Mouse (Mus musculus) CH12.LX (cell line): ENCODE measurements at regions not wholly inside any gene's neighbourhood (a gene's known extent, or its start where the extent isn't known, plus 50 kb on each side); places are given as distances from the start of the nearest gene placed in this dataset.

Experiments
- DNase-seq: peaks from one replicate; pipeline ENCODE4 v3.0.0-alpha.2; 2013; ENCODE audit errors: extremely low read depth
- H3K27ac ChIP-seq: 2 replicates; pipeline ENCODE4 v1.5.1; 2012; ENCODE audit warnings: low read depth, mild to moderate bottlenecking, control low read depth, moderate library complexity; ENCODE audit not compliant: insufficient read depth
- H3K27me3 ChIP-seq: replicated peaks from 2 replicates; pipeline ENCODE3; 2012; ENCODE audit warnings: inconsistent platforms
- H3K36me3 ChIP-seq, 2 experiments: replicated peaks in 1 of 2; 2 replicates each; pipeline versions ENCODE3 to v1.6.1; 2012; ENCODE audit warnings: inconsistent platforms in 1 of 2, low read length in 1 of 2, mild to moderate bottlenecking in 1 of 2, mixed read lengths in 1 of 2, moderate library complexity in 1 of 2; ENCODE audit not compliant: control insufficient read depth in 1 of 2, insufficient read depth in 1 of 2
- H3K4me1 ChIP-seq, 2 experiments: 2 replicates each; pipeline ENCODE4 v1.6.1; 2012; ENCODE audit warnings: inconsistent platforms in 1 of 2, moderate library complexity in 1 of 2; ENCODE audit not compliant: insufficient read depth in 2 of 2, control insufficient read depth in 1 of 2
- H3K4me2 ChIP-seq: 2 replicates; pipeline ENCODE4 v1.6.1; 2012; ENCODE audit warnings: low read depth, mild to moderate bottlenecking, control low read depth; ENCODE audit not compliant: poor library complexity, insufficient read depth, severe bottlenecking
- H3K4me3 ChIP-seq, 3 experiments: fragments of 150-350 bp in 1 of 3; sonication (generic) in 1 of 3; replicated peaks in 1 of 3; 2 replicates each; pipeline versions ENCODE3 to v1.5.1; 2011 to 2012; ENCODE audit warnings: low read depth in 2 of 3, low read length in 2 of 3, mild to moderate bottlenecking in 2 of 3, moderate library complexity in 2 of 3, control low read depth in 1 of 3, improper control_type of control experiment in 1 of 3, inconsistent platforms in 1 of 3, mixed read lengths in 1 of 3; ENCODE audit not compliant: poor library complexity in 1 of 3
- H3K79me2 ChIP-seq: replicated peaks from 2 replicates; pipeline ENCODE4 v1.6.1; 2012; ENCODE audit warnings: mild to moderate bottlenecking, moderate library complexity; ENCODE audit not compliant: control insufficient read depth, poor library complexity, insufficient read depth, severe bottlenecking; ENCODE audit errors: extremely low read depth
- H3K9ac ChIP-seq: 2 replicates; pipeline ENCODE4 v1.6.1; 2012; ENCODE audit warnings: low read depth, mild to moderate bottlenecking, control low read depth, moderate library complexity; ENCODE audit not compliant: insufficient read depth
- H3K9me3 ChIP-seq: replicated peaks from 2 replicates; pipeline ENCODE3; 2012; ENCODE audit warnings: low read length, inconsistent platforms, mixed read lengths
- BHLHE40 ChIP-seq: IDR thresholded peaks from 2 replicates; pipeline ENCODE4 v1.6.1; 2011; ENCODE audit warnings: mild to moderate bottlenecking, low read depth, low read length, improper control_type of control experiment
- CHD1 ChIP-seq: IDR thresholded peaks from 2 replicates; pipeline ENCODE4 v1.6.1; 2012; ENCODE audit warnings: low read depth, low read length, improper control_type of control experiment, inconsistent platforms
- CHD2 ChIP-seq: IDR thresholded peaks from 2 replicates; pipeline ENCODE4 v1.6.1; 2011; ENCODE audit warnings: low read length, improper control_type of control experiment
- CTCF ChIP-seq, 2 experiments: IDR thresholded peaks in 1 of 2; conservative IDR thresholded peaks in 1 of 2; 2 replicates each; pipeline ENCODE4 v1.5.1; 2011 to 2012; ENCODE audit warnings: low read depth in 2 of 2, low read length in 2 of 2, improper control_type of control experiment in 1 of 2, inconsistent platforms in 1 of 2, mild to moderate bottlenecking in 1 of 2, moderate library complexity in 1 of 2
- ELF1 ChIP-seq: IDR thresholded peaks from 2 replicates; pipeline ENCODE4 v1.6.1; 2014; ENCODE audit warnings: low read depth, mild to moderate bottlenecking, inconsistent platforms, low read length, improper control_type of control experiment
- ETS1 ChIP-seq: conservative IDR thresholded peaks from 2 replicates; pipeline ENCODE4 v1.6.1; 2012; ENCODE audit warnings: low read depth, mild to moderate bottlenecking, inconsistent platforms, low read length, improper control_type of control experiment, moderate library complexity
- GABPA ChIP-seq: IDR thresholded peaks from 2 replicates; pipeline ENCODE4 v1.6.1; 2012; ENCODE audit warnings: low read depth, low read length, improper control_type of control experiment, inconsistent platforms; ENCODE audit not compliant: insufficient replicate concordance
- IRF4 ChIP-seq: IDR thresholded peaks from 2 replicates; pipeline ENCODE4 v1.6.1; 2014; ENCODE audit warnings: low read depth, mild to moderate bottlenecking, inconsistent platforms, low read length, improper control_type of control experiment
- JUN ChIP-seq: IDR thresholded peaks from 2 replicates; pipeline ENCODE4 v1.6.1; 2011; ENCODE audit warnings: low read depth, mild to moderate bottlenecking, low read length, improper control_type of control experiment, moderate library complexity; ENCODE audit not compliant: insufficient read depth
- MAFK ChIP-seq: IDR thresholded peaks from 2 replicates; pipeline ENCODE4 v1.6.1; 2011; ENCODE audit warnings: low read length, improper control_type of control experiment; ENCODE audit not compliant: insufficient replicate concordance
- MAX ChIP-seq: IDR thresholded peaks from 2 replicates; pipeline ENCODE4 v1.6.1; 2011; ENCODE audit warnings: low read length, improper control_type of control experiment
- MAZ ChIP-seq: IDR thresholded peaks from 2 replicates; pipeline ENCODE4 v1.6.1; 2012; ENCODE audit warnings: low read depth, mild to moderate bottlenecking, inconsistent platforms, low read length, improper control_type of control experiment, moderate library complexity
- MEF2A ChIP-seq: IDR thresholded peaks from 2 replicates; pipeline ENCODE4 v1.6.1; 2014; ENCODE audit warnings: low read depth, mild to moderate bottlenecking, inconsistent platforms, low read length, improper control_type of control experiment, borderline replicate concordance
- MXI1 ChIP-seq: IDR thresholded peaks from 2 replicates; pipeline ENCODE4 v1.6.1; 2011; ENCODE audit warnings: mild to moderate bottlenecking, low read depth, low read length, improper control_type of control experiment
- NRF1 ChIP-seq: IDR thresholded peaks from 2 replicates; pipeline ENCODE4 v1.6.1; 2014; ENCODE audit warnings: low read depth, mild to moderate bottlenecking, inconsistent platforms, low read length, improper control_type of control experiment, moderate library complexity
- PAX5 ChIP-seq: IDR thresholded peaks from 2 replicates; pipeline ENCODE4 v1.6.1; 2012; ENCODE audit warnings: low read length, inconsistent platforms, mixed read lengths
- POLR2A ChIP-seq: IDR thresholded peaks from 2 replicates; pipeline ENCODE4 v1.6.1; 2011; ENCODE audit warnings: low read depth, mild to moderate bottlenecking, improper control_type of control experiment, low read length
- POLR2AphosphoS2 ChIP-seq: IDR thresholded peaks from 2 replicates; pipeline ENCODE4 v1.6.1; 2011; ENCODE audit warnings: low read depth, low read length, improper control_type of control experiment
- RAD21 ChIP-seq: IDR thresholded peaks from 2 replicates; pipeline ENCODE4 v1.6.1; 2011; ENCODE audit warnings: low read depth, mild to moderate bottlenecking, low read length, improper control_type of control experiment, moderate library complexity
- RCOR1 ChIP-seq: conservative IDR thresholded peaks from 2 replicates; pipeline ENCODE4 v1.6.1; 2012; ENCODE audit warnings: low read depth, mild to moderate bottlenecking, inconsistent platforms, low read length, improper control_type of control experiment
- SIN3A ChIP-seq: IDR thresholded peaks from 2 replicates; pipeline ENCODE4 v1.6.1; 2012; ENCODE audit warnings: low read length, improper control_type of control experiment, inconsistent platforms
- SMC3 ChIP-seq: IDR thresholded peaks from 2 replicates; pipeline ENCODE4 v1.6.1; 2011; ENCODE audit warnings: low read depth, low read length, improper control_type of control experiment
- TBP ChIP-seq: conservative IDR thresholded peaks from 2 replicates; pipeline ENCODE4 v1.6.1; 2011; ENCODE audit warnings: low read depth, low read length, improper control_type of control experiment
- TCF12 ChIP-seq: IDR thresholded peaks from 2 replicates; pipeline ENCODE4 v1.6.1; 2014; ENCODE audit warnings: low read depth, mild to moderate bottlenecking, inconsistent platforms, low read length, improper control_type of control experiment
- ZKSCAN1 ChIP-seq: IDR thresholded peaks from 2 replicates; pipeline ENCODE4 v1.6.1; 2012; ENCODE audit warnings: low read depth, inconsistent platforms, low read length, improper control_type of control experiment, borderline replicate concordance
- ZMIZ1 ChIP-seq: IDR thresholded peaks from 2 replicates; pipeline ENCODE4 v1.6.1; 2012; ENCODE audit warnings: low read depth, mild to moderate bottlenecking, inconsistent platforms, low read length, improper control_type of control experiment
- ZNF384 ChIP-seq: IDR thresholded peaks from 2 replicates; pipeline ENCODE4 v1.6.1; 2012; ENCODE audit warnings: low read depth, low read length, improper control_type of control experiment, inconsistent platforms
- dilution Hi-C: fragments of 300-500 bp; cut with MboI; formaldehyde crosslinking; loops from 2 replicates; pipeline ENCODE4 v1.14.3; 2020; ENCODE audit warnings: low sequenced_read_pairs; ENCODE audit not compliant: extremely low pct_unique_long_range_greater_than_20kb, extremely low pct_ligation_motif_present
- in situ Hi-C: fragments of 300-500 bp; cut with MboI; formaldehyde crosslinking; loops from 3 replicates; pipeline ENCODE4 v1.14.3; 2019; ENCODE audit warnings: low sequenced_read_pairs, low pct_ligation_motif_present, low pct_unique_long_range_greater_than_20kb, mixed read lengths

DNA sequence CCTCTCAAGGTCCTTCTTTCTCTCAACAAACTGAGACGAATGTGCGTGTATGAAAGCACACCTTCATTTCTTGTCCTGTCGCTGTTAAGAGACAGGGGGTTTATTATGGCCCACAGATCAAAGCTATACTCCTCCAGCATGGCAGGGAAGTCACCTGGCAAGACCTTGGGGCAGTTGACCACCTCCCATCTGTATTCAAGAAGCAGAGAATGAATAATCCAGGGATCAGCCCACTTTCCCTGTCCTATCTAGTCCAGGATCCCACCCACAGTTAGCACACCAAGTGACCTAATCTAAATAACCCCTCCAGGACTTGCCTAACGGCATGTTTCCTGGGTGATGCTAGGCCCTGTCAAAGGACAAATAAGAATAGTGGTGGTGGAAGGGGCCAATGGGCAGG, 269.9 kb downstream of the 1700009N14Rik start:
- Histone ChIP-seq H3K9me3 (peaks cover 4% of the 10 kb centered on the region), H3K9ac (no peak overlapping the region)
- dilution Hi-C loops = no loop called here
- DNase-seq = no peak
- no peak for TF ChIP-seq GABPA
- no peak for TF ChIP-seq TBP
- no peak for TF ChIP-seq CHD1
- TF ChIP-seq MAFK = no peak
- TF ChIP-seq NRF1 = no peak
- TF ChIP-seq ZNF384 = no peak
- no peak for TF ChIP-seq TCF12
- no peak for TF ChIP-seq MAX
- TF ChIP-seq POLR2AphosphoS2 = no peak
- no peak for TF ChIP-seq ETS1
- TF ChIP-seq CHD2 = no peak
- no peak for TF ChIP-seq MEF2A
- no peak for TF ChIP-seq ZMIZ1
- TF ChIP-seq POLR2A = no peak
- no peak for TF ChIP-seq RCOR1
- no peak for TF ChIP-seq ZKSCAN1
- no peak for TF ChIP-seq ELF1
- TF ChIP-seq BHLHE40 = no peak
- TF ChIP-seq MAZ = no peak
- TF ChIP-seq, all 38 proteins: peak for 0
- H3K79me2 ChIP-seq = no peaks in the 10 kb centered on the region
- in situ Hi-C loops = no loop called here
- no peak overlapping the region for H3K27ac ChIP-seq
- no peak overlapping the region for H3K4me2 ChIP-seq
- H3K27me3 ChIP-seq = no peaks in the 10 kb centered on the region
- H3K36me3 ChIP-seq = no peaks in the 10 kb centered on the region
- H3K4me3 ChIP-seq = no peak overlapping the region
- no peaks in the 10 kb centered on the region for H3K4me1 ChIP-seq

DNA sequence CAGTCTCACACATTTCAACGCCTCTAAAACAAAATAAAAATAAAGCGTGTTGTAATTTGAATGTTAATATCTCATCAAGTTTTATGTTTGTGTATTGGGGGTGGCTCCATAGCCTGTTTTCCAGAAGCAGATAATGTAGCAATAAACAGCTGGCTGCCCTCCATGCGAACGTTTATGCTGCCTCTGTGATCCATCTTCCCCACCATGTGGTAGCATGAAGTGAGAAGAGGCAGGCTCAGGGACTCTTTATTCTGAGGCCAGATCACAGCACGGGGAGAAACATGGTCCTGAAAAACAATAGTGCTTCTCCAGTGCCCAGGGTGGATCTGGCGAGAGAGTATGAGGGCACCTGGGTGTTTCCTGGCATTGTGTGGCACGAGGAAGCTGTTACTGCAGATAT, 271.4 kb downstream of the 1700009N14Rik start:
- Histone ChIP-seq H3K4me3 (no peak overlapping the region), H3K27ac (no peak overlapping the region), H3K27me3 (no peaks in the 10 kb centered on the region), H3K9ac (no peak overlapping the region), H3K36me3 (no peaks in the 10 kb centered on the region), H3K4me1 (no peaks in the 10 kb centered on the region), H3K4me2 (no peak overlapping the region), H3K79me2 (no peaks in the 10 kb centered on the region), H3K9me3 (peaks cover 4% of the 10 kb centered on the region)
- TF ChIP-seq PAX5 = no peak
- TF ChIP-seq ZNF384 = no peak
- no peak for TF ChIP-seq ETS1
- TF ChIP-seq MAX = no peak
- TF ChIP-seq SMC3 = no peak
- TF ChIP-seq CHD1 = no peak
- no peak for TF ChIP-seq MXI1
- TF ChIP-seq MEF2A = no peak
- no peak for TF ChIP-seq SIN3A
- no peak for TF ChIP-seq CTCF (conservative IDR thresholded peaks at IDR 0.05 in 1 of 2, IDR thresholded peaks at IDR 0.05 in 1 of 2; ENCODE audit: low read depth in 2 of 2, low read length in 2 of 2)
- no peak for TF ChIP-seq ELF1
- TF ChIP-seq RCOR1 = no peak
- TF ChIP-seq JUN = no peak
- TF ChIP-seq RAD21 = no peak
- no peak for TF ChIP-seq IRF4
- in situ Hi-C loops (no loop called here), dilution Hi-C loops (no loop called here)
- no peak for DNase-seq
